In genomic region chr15:42962747-42963338, GRCm38 (mm10) we compare ENCODE assay signal across 9 mouse cellular contexts.
DNase-seq lines count a peak whose midpoint lies in the region; ATAC-seq and TF ChIP-seq lines count a peak whose summit lies in the region.
"Had no signal": no experiment of that assay in that cellular context is flagged by ENCODE, and none has a peak within 500 bp of the region (broad histone marks: within the 10 kb centered on the region; RNA-seq: fewer than 3 reads in every experiment).

No protein-coding gene starts in this region.

- peak; percentile 4 for DNase-seq in adrenal gland, adult 8-10 months
- DNase-seq in embryo, embryonic 9.5 days (ENCODE audit: extremely low spot score) = peak; percentile 77
- DNase-seq in heart, postnatal 0 days (ENCODE audit: low spot score) = peak; percentile 60
- peak; percentile 49 to 60 for DNase-seq in kidney, postnatal 4 days
- peak; percentile 17 for DNase-seq in lung, adult 2 months
- DNase-seq in ovary, adult 18-20 months (ENCODE audit: low spot score) = peak; percentile 2

- 20% methylated on average over 11 of the region's 11 CpGs for WGBS in heart, postnatal 0 days
- WGBS in lung, adult 2 months = 19% methylated on average over 11 of the region's 11 CpGs

- TF ChIP-seq EP300 in ES-Bruce4 (IDR thresholded peaks at IDR 0.05; ENCODE audit: insufficient read depth, low read depth, low read length) = no peak
- no peak for TF ChIP-seq EP300 in heart, postnatal 0 days (IDR thresholded peaks at IDR 0.05; ENCODE audit: low read depth)

- no peaks in the 10 kb centered on the region for H3K36me3 ChIP-seq in ES-Bruce4 (ENCODE audit: control insufficient read depth, insufficient read depth, low read length, poor library complexity, severe bottlenecking)
- H3K36me3 ChIP-seq in heart, postnatal 0 days (replicated peaks; ENCODE audit: control insufficient read depth, insufficient read depth, low read length) = no peaks in the 10 kb centered on the region

- no peak overlapping the region for H3K4me3 ChIP-seq in ES-Bruce4 (ENCODE audit: low read depth, low read length)
- no peak overlapping the region for H3K4me3 ChIP-seq in heart, postnatal 0 days (ENCODE audit: low read depth, low read length)
- no peak overlapping the region for H3K4me3 ChIP-seq in lung, adult 2 months (replicated peaks; ENCODE audit: extremely low read depth, low read depth, low read length)
- H3K4me3 ChIP-seq: megakaryocyte, embryonic 14.5 days had no signal

- TF ChIP-seq CTCF in ES-Bruce4 (IDR thresholded peaks at IDR 0.05; ENCODE audit: low read depth, low read length) = peak; percentile 46
- TF ChIP-seq CTCF in heart, postnatal 0 days (IDR thresholded peaks at IDR 0.05; ENCODE audit: low read depth) = peak; percentile 79
- TF ChIP-seq CTCF in lung, adult 2 months (IDR thresholded peaks at IDR 0.05; ENCODE audit: insufficient read depth, low read length) = peak; percentile 58

- no peaks in the 10 kb centered on the region for H3K4me1 ChIP-seq in ES-Bruce4 (ENCODE audit: control insufficient read depth, insufficient read depth, low read length)
- H3K4me1 ChIP-seq in heart, postnatal 0 days (ENCODE audit: control insufficient read depth, insufficient read depth) = no peaks in the 10 kb centered on the region
- no peaks in the 10 kb centered on the region for H3K4me1 ChIP-seq in lung, adult 2 months (ENCODE audit: control insufficient read depth, insufficient read depth, low read length)
- H3K4me1 ChIP-seq: megakaryocyte, embryonic 14.5 days had no signal

- ATAC-seq in heart, postnatal 0 days (ENCODE audit: insufficient read depth, low read depth) = no peak
- no peak for ATAC-seq in erythroblast, adult 5-6 weeks (replicated peaks; ENCODE audit: low FRiP score, poor library complexity, severe bottlenecking)

- no peaks in the 10 kb centered on the region for H3K27me3 ChIP-seq in ES-Bruce4 (ENCODE audit: control insufficient read depth, insufficient read depth, low read length, poor library complexity, severe bottlenecking)
- H3K27me3 ChIP-seq in heart, postnatal 0 days (ENCODE audit: control insufficient read depth, insufficient read depth, low read length) = no peaks in the 10 kb centered on the region

- H3K4me2 ChIP-seq in heart, postnatal 0 days (ENCODE audit: low read depth, low read length) = no peak overlapping the region

- no peak for TF ChIP-seq POLR2A in ES-Bruce4 (IDR thresholded peaks at IDR 0.05; ENCODE audit: insufficient read depth, low read length)
- no peak for TF ChIP-seq POLR2A in lung, adult 2 months (IDR thresholded peaks at IDR 0.05; ENCODE audit: borderline replicate concordance, extremely low read depth, low read depth, low read length)

- H3K27ac ChIP-seq in ES-Bruce4 (ENCODE audit: insufficient read depth, low read length) = no peak overlapping the region
- no peak overlapping the region for H3K27ac ChIP-seq in heart, postnatal 0 days (ENCODE audit: low read depth)

- no peak overlapping the region for H3K9ac ChIP-seq in ES-Bruce4 (ENCODE audit: low read depth, poor library complexity, severe bottlenecking)
- no peak overlapping the region for H3K9ac ChIP-seq in heart, postnatal 0 days (replicated peaks; ENCODE audit: low read depth, low read length)

- no peaks in the 10 kb centered on the region; the same call in 1 of the 2 replicates for H3K9me3 ChIP-seq in ES-Bruce4 (replicated peaks; ENCODE audit: control insufficient read depth, insufficient read depth, low read length, poor library complexity, severe bottlenecking)
- 0 out of 2 replicates have a peak, but pooled peaks cover 4% of the 10 kb centered on the region for H3K9me3 ChIP-seq in heart, postnatal 0 days (replicated peaks; ENCODE audit: control insufficient read depth, low read length)

Comparison
In these comparisons a context has a peak if more than half of its experiments do, and no peak if none do; other contexts are left out.
1. DNase-seq: peak in every context shown above with its lines; median percentile 77 in embryo, embryonic 9.5 days; 60 in heart, postnatal 0 days; 54 in kidney, postnatal 4 days; 17 in lung, adult 2 months; 4 in adrenal gland, adult 8-10 months; 2 in ovary, adult 18-20 months.